Mouse (Mus musculus) liver, adult 2 months (tissue): ENCODE measurements around the gene Ankrd31.

Source experiments
- CTCF ChIP-seq: fragments of 200-500 bp; IDR thresholded peaks from 2 replicates; pipeline ENCODE4 v1.5.1; 2011; ENCODE audit warnings: low read depth, low read length, control low read depth
- POLR2A ChIP-seq: fragments of 200-500 bp; IDR thresholded peaks from 2 replicates; pipeline ENCODE4 v1.6.1; 2011; ENCODE audit warnings: low read length, control low read depth; ENCODE audit not compliant: insufficient read depth; ENCODE audit errors: extremely low read depth

DNA sequence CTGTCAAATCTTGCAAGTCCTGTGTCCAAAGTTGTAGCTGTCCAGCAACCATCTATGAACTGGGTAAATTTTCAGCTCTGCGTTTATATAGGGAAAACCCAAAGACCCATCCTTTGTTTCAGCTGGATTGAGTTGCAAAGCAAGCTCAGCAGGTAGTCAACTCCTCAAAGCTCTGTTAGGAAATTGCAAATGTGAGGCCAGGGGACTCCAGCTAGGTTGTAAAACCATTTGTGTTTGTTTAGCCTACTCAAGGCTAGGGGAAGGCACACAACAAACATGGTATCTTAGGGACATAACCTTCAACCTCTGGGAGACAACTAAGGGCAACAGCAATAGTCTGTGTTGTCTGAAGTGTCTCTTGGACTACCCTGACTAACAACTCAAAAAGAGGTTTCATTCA lies 136.5 kb downstream of the Ankrd31 start:
- TF ChIP-seq CTCF, result no peak
- no peak for TF ChIP-seq POLR2A
